Mouse (Mus musculus): ENCODE results near the gene Itga10.

DNA sequence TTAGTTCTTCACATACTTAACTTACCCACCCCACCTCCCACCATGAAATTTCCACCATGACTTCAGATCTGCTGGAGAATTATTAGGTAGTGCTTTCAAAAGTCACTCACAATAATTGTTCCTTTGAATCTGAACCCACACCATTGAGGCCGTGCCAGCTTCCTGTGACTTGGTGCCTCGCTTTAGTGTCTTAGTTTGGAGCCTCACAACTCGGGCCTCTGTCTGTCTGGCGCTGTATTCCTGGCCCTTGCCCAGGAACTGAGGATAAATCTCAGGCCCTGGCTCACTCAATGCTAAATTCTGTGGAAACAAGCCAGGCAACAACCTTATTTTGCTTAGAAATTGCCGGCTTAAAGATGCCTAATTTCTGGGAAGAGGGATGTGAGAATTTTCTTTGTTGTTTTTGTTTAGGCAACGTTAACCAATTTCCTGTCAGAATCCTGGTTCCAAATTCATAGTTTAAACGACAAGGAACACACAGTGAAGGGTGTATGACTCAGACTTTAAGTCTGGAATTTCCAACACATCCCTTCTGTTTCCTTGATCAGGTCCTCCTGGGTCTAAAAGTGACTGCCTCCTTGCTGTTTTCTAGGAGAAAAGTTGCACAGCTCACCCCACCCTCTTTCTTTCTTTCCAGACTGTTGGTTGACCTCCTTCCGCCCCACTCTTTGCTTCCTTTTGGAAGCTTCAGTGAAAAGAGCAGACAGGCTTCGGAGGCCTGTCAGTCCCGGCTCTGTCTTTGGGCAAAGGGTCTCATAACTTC, 43.3 kb upstream of the Itga10 start:
- TF ChIP-seq CTCF (IDR thresholded peaks at IDR 0.05; ENCODE audit: borderline replicate concordance, insufficient read depth, low read length) (no peak), POLR2A (IDR thresholded peaks at IDR 0.05; ENCODE audit: low read depth, low read length) (no peak; the same call in 1 of the 2 replicates)
